Mouse (Mus musculus) hindbrain, embryonic 14.5 days (tissue): ENCODE data around the gene Lrrc7. TPM values are rescaled to one million over a fixed set of nuclear protein-coding genes. Genes with fewer than 3 reads are reported as not detected.

Experiments
- ATAC-seq: fragments of 200-750 bp; cut with Nextera tagmentation; 2 replicates; pipeline ENCODE4 v1.8.0; 2017; ENCODE audit warnings: moderate number of reproducible peaks, mild to moderate bottlenecking, moderate TSS enrichment, moderate library complexity; ENCODE audit not compliant: low FRiP score
- DNase-seq: peaks from one replicate; pipeline ENCODE4 v3.0.0-alpha.2; 2015; ENCODE audit warnings: low spot score
- H3K27ac ChIP-seq: fragments of 300-500 bp; sonication (generic); 2 replicates; pipeline ENCODE4 v1.5.1; 2014; ENCODE audit warnings: mild to moderate bottlenecking, moderate library complexity
- H3K27me3 ChIP-seq: fragments of 300-500 bp; sonication (generic); 2 replicates; pipeline ENCODE4 v1.6.1; 2014; ENCODE audit warnings: mild to moderate bottlenecking, low read length, mixed read lengths; ENCODE audit not compliant: control insufficient read depth, insufficient read depth
- H3K36me3 ChIP-seq: fragments of 300-500 bp; sonication (generic); replicated peaks from 2 replicates; pipeline ENCODE4 v1.6.1; 2014; ENCODE audit not compliant: control insufficient read depth, insufficient read depth
- H3K4me1 ChIP-seq: fragments of 300-500 bp; sonication (generic); replicated peaks from 2 replicates; pipeline ENCODE4 v1.6.1; 2014; ENCODE audit warnings: antibody characterized with exemption, low read length, mixed read lengths; ENCODE audit not compliant: control insufficient read depth, insufficient read depth
- H3K4me2 ChIP-seq: fragments of 300-500 bp; sonication (generic); replicated peaks from 2 replicates; pipeline ENCODE4 v1.6.1; 2014; ENCODE audit warnings: mild to moderate bottlenecking, moderate library complexity
- H3K4me3 ChIP-seq: fragments of 300-500 bp; sonication (generic); replicated peaks from 2 replicates; pipeline ENCODE4 v1.5.1; 2014; ENCODE audit warnings: mild to moderate bottlenecking, low read length
- H3K9ac ChIP-seq: fragments of 300-500 bp; sonication (generic); 2 replicates; pipeline ENCODE4 v1.6.1; 2014
- H3K9me3 ChIP-seq: fragments of 300-500 bp; sonication (generic); 2 replicates; pipeline ENCODE4 v1.6.1; 2016; ENCODE audit warnings: low read length; ENCODE audit not compliant: control insufficient read depth
- WGBS: fragments of 180-500 bp; shearing (Covaris S2); extraction: QIAGEN DNeasy Blood & Tissue Kit; methylation state at CpG from one replicate; pipeline ENCODE4 v1.1.7; 2014; 5-methylcytosine and 5-hydroxymethylcytosine counted together
- polyA plus RNA-seq: library from polyadenylated mRNA; unstranded; fragments of >200 nt; fragmentation: Nextera tagmentation; extraction: Ambion mirVana; gene quantifications from 2 replicates; pipeline ENCODE4 v1.2.1, GENCODE M21; 2014

The Lrrc7 gene
- polyA plus RNA-seq, 1 experiment from 2014 or later: 15.8 TPM

GRCm38 (mm10) chr3:158386848-158387247 lies 175.2 kb downstream of the Lrrc7 start:
- no peaks in the 10 kb centered on the region for H3K27me3 ChIP-seq
- no peaks in the 10 kb centered on the region for H3K36me3 ChIP-seq
- DNase-seq (no peak), ATAC-seq (no peak)
- H3K4me2 ChIP-seq: no peak overlapping the region
- no peaks in the 10 kb centered on the region for H3K9me3 ChIP-seq
- WGBS: 36% methylated on average over 1 of the region's 1 CpGs
- no peak overlapping the region for H3K4me3 ChIP-seq
- no peak overlapping the region for H3K9ac ChIP-seq
- no peaks in the 10 kb centered on the region for H3K4me1 ChIP-seq
- H3K27ac ChIP-seq: no peak overlapping the region

DNA sequence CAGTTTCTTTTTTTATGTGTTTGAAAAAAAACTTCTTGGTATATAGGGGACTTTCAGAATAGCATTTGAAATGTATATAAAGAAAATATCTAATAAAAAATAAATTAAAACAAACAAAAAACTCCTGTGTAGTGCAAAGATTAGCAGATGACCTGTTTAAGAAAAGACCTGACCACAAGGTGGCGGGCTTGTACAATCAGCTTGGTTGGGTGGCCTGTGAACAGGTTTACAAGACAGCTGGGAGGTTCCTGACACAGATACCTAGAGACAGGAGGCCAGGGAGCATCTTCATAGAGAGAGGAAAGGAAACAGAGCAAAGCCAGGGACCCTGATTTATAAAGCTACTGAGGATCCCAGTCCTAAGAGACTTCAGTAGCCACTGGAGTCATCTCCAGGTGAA lies 186.1 kb downstream of the Lrrc7 start:
- H3K36me3 ChIP-seq: no peaks in the 10 kb centered on the region
- DNase-seq: no peak
- no peak overlapping the region for H3K4me2 ChIP-seq
- no peak overlapping the region for H3K27ac ChIP-seq
- ATAC-seq: 0 out of 2 replicates have a peak, but pooled peaks have one; percentile 48
- no peak overlapping the region for H3K9ac ChIP-seq
- H3K4me1 ChIP-seq: no peaks in the 10 kb centered on the region
- H3K27me3 ChIP-seq: no peaks in the 10 kb centered on the region
- 2% methylated on average over 1 of the region's 1 CpGs for WGBS
- no peak overlapping the region for H3K4me3 ChIP-seq
- no peaks in the 10 kb centered on the region for H3K9me3 ChIP-seq

GRCm38 (mm10) chr3:158369169-158369568 lies 192.9 kb downstream of the Lrrc7 start:
- no peak overlapping the region for H3K27ac ChIP-seq
- no peaks in the 10 kb centered on the region for H3K27me3 ChIP-seq
- no peak overlapping the region for H3K4me2 ChIP-seq
- no peaks in the 10 kb centered on the region for H3K9me3 ChIP-seq
- no peaks in the 10 kb centered on the region for H3K4me1 ChIP-seq
- H3K36me3 ChIP-seq: no peaks in the 10 kb centered on the region
- no peak for ATAC-seq
- 87% methylated on average over 3 of the region's 3 CpGs for WGBS
- DNase-seq: no peak
- H3K4me3 ChIP-seq: no peak overlapping the region
- H3K9ac ChIP-seq: no peak overlapping the region

DNA sequence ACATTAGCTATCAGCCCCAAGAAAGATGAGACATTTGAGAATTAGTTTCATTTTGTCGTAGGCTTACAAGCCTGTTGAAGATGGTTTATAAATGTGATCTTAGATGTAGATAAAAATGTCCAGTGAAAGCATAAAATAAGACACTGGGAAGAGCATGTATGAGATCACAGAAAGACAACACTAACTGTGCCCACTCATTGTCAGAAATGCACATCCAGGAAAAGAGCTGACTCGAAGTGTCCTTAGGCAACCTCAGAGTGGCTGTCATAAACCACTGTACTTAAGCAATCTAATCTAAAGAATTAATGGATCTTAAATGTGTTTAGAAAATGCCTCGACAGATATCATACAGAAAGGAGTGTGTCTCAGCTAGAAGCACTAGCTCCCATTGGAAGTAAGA lies 196.2 kb downstream of the Lrrc7 start:
- Histone ChIP-seq H3K27ac (no peak overlapping the region), H3K9ac (no peak overlapping the region), H3K4me1 (no peaks in the 10 kb centered on the region), H3K4me3 (no peak overlapping the region), H3K27me3 (no peaks in the 10 kb centered on the region), H3K9me3 (no peaks in the 10 kb centered on the region), H3K36me3 (no peaks in the 10 kb centered on the region), H3K4me2 (no peak overlapping the region)
- 88% methylated on average over 3 of the region's 3 CpGs for WGBS
- ATAC-seq (no peak), DNase-seq (no peak)

- Histone ChIP-seq H3K27ac (no peak overlapping the region), H3K9ac (no peak overlapping the region), H3K4me3 (no peak overlapping the region), H3K4me1 (no peaks in the 10 kb centered on the region), H3K36me3 (no peaks in the 10 kb centered on the region), H3K9me3 (no peaks in the 10 kb centered on the region), H3K27me3 (no peaks in the 10 kb centered on the region), H3K4me2 (no peak overlapping the region)
- DNase-seq (no peak), ATAC-seq (no peak)
- WGBS: 88% methylated on average over 2 of the region's 2 CpGs
These were observed 199.9 kb downstream of the Lrrc7 start for GRCm38 (mm10) chr3:158362091-158362490.

GRCm38 (mm10) chr3:158356706-158357105 lies 205.3 kb downstream of the Lrrc7 start:
- H3K9ac ChIP-seq: no peak overlapping the region
- H3K27me3 ChIP-seq: no peaks in the 10 kb centered on the region
- no peak overlapping the region for H3K4me3 ChIP-seq
- no peak overlapping the region for H3K27ac ChIP-seq
- WGBS: 88% methylated on average over 1 of the region's 1 CpGs
- H3K9me3 ChIP-seq: no peaks in the 10 kb centered on the region
- ATAC-seq: no peak
- no peak for DNase-seq
- H3K4me2 ChIP-seq: no peak overlapping the region
- H3K36me3 ChIP-seq: 0 out of 2 replicates have a peak, but pooled peaks cover 3% of the 10 kb centered on the region
- no peaks in the 10 kb centered on the region for H3K4me1 ChIP-seq

DNA sequence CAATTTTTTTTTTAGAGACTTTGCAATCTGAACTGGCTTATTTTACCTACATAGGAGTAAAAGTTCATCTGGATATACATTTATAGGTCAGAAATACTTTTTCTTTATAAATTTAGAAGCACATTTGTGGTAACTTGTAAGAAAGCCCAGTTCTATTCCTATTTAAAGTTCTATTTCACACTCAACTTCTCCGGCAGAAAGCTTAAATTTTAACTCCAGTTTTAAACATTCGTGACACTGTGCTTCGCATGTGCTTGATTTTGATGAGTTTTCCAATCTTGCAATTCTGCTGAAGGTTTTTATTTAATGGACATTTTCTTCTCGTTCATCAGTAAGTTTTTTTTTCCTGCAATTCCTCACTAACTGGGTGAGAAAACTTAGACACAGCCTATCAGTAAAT lies 205.8 kb downstream of the Lrrc7 start:
- 89% methylated on average over 4 of the region's 4 CpGs for WGBS
- Histone ChIP-seq H3K36me3 (peaks cover 3% of the 10 kb centered on the region; the same call in 1 of the 2 replicates), H3K4me3 (no peak overlapping the region), H3K4me2 (no peak overlapping the region), H3K9me3 (no peaks in the 10 kb centered on the region), H3K27ac (no peak overlapping the region), H3K27me3 (no peaks in the 10 kb centered on the region), H3K4me1 (no peaks in the 10 kb centered on the region), H3K9ac (no peak overlapping the region)
- ATAC-seq (no peak), DNase-seq (no peak)

DNA sequence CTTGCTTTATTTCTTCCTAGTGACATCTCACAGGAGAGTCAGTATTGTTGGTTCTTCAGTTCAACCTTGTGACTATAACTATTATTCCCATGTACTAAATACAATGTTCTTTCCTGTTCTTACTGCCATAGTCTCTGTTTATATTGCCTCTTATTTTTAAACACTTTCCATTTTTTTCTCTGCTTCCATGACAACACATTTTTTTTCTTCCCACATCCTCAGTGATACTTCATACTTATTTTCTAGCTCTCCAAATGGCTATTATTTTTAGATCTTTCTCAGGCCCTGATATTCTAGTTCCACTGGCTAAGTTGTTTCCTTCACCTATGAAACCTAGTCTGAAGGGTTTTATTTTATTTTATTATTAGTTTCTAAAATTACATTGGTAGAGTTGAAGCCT lies 221.2 kb downstream of the Lrrc7 start:
- H3K9ac ChIP-seq: no peak overlapping the region
- H3K4me1 ChIP-seq: no peaks in the 10 kb centered on the region
- H3K36me3 ChIP-seq: no peaks in the 10 kb centered on the region
- no peak overlapping the region for H3K4me3 ChIP-seq
- H3K27me3 ChIP-seq: no peaks in the 10 kb centered on the region
- H3K27ac ChIP-seq: no peak overlapping the region
- ATAC-seq: no peak
- DNase-seq: no peak
- H3K4me2 ChIP-seq: no peak overlapping the region
- no peaks in the 10 kb centered on the region for H3K9me3 ChIP-seq

DNA sequence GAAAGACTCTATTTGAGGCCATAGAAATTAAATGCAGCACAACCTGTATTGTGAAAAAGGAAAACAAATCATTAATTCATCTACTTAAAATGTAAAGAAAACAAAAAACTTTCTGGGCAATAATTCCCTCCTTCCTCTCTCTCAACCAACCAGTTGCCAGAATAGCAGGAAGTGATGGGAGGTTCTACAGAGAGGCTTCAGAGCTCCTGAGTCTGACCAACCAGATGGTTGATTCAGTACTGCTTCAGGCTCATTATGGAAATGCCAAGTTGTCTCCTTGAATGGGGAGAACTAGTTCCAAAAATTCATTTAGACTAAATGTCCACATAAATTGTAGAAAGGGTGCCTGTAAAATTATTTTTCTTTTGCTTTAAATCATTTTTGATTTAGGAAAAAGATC lies 231.9 kb downstream of the Lrrc7 start:
- Histone ChIP-seq H3K36me3 (no peaks in the 10 kb centered on the region), H3K27me3 (no peaks in the 10 kb centered on the region), H3K27ac (no peak overlapping the region), H3K4me3 (no peak overlapping the region), H3K4me2 (no peak overlapping the region), H3K9ac (no peak overlapping the region), H3K9me3 (no peaks in the 10 kb centered on the region), H3K4me1 (no peaks in the 10 kb centered on the region)
- ATAC-seq (no peak), DNase-seq (peak; percentile 17)

DNA sequence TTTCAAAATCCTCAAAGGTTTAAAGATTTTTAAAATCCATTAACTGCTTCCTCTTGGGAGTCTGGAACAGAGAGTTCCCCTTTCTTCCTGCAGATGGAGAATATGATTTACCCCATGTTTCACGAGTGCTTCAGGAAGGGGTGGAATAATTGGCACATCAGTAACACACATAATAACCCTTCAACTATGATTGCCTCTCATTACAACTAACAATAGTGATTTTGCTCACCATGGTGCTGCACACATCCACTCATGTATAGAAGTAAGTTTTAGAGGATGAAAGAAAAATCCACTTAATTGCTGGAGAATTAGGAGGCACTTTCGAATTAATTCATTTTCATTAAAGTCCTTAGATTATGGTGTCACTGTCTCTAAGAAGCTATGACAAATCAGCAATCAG lies 251.6 kb downstream of the Lrrc7 start:
- no peak for ATAC-seq
- Histone ChIP-seq H3K36me3 (no peaks in the 10 kb centered on the region), H3K4me1 (no peaks in the 10 kb centered on the region), H3K4me2 (no peak overlapping the region), H3K9me3 (no peaks in the 10 kb centered on the region), H3K27me3 (no peaks in the 10 kb centered on the region), H3K4me3 (no peak overlapping the region), H3K9ac (no peak overlapping the region), H3K27ac (no peak overlapping the region)
- 60% methylated on average over 2 of the region's 2 CpGs for WGBS
- no peak for DNase-seq
